Mouse (Mus musculus) thymus, adult 2 months (tissue): ENCODE data around the gene Zfp938. TPM values are rescaled to one million over a fixed set of nuclear protein-coding genes. Genes with fewer than 3 reads are reported as not detected.

Experiments
- DNase-seq: peaks from one replicate; pipeline ENCODE4 v3.0.0; 2021
- H3K27ac ChIP-seq: fragments of 200-500 bp; 2 replicates; pipeline ENCODE4 v1.5.1; 2012; ENCODE audit warnings: low read length, control low read depth; ENCODE audit not compliant: control insufficient read depth, insufficient read depth
- H3K27me3 ChIP-seq: fragments of 200-500 bp; 2 replicates; pipeline ENCODE4 v1.6.1; 2012; ENCODE audit warnings: mild to moderate bottlenecking, low read length, moderate library complexity, mixed read lengths; ENCODE audit not compliant: control insufficient read depth, insufficient read depth
- H3K36me3 ChIP-seq: fragments of 200-500 bp; 2 replicates; pipeline ENCODE4 v1.6.1; 2012; ENCODE audit warnings: mild to moderate bottlenecking, low read length, moderate library complexity; ENCODE audit not compliant: control insufficient read depth, insufficient read depth
- H3K4me1 ChIP-seq: fragments of 200-500 bp; replicated peaks from 2 replicates; pipeline ENCODE4 v1.6.1; 2012; ENCODE audit warnings: low read length; ENCODE audit not compliant: control insufficient read depth, insufficient read depth
- H3K4me3 ChIP-seq: fragments of 200-500 bp; 2 replicates; pipeline ENCODE4 v1.5.1; 2012; ENCODE audit warnings: mild to moderate bottlenecking, low read length, control low read depth, moderate library complexity; ENCODE audit not compliant: control insufficient read depth, insufficient read depth
- CTCF ChIP-seq: fragments of 200-500 bp; IDR thresholded peaks from 2 replicates; pipeline ENCODE4 v1.5.1; 2012; ENCODE audit warnings: mild to moderate bottlenecking, control low read depth, low read length, moderate library complexity, borderline replicate concordance; ENCODE audit not compliant: control insufficient read depth, poor library complexity, insufficient read depth; ENCODE audit errors: extremely low read depth
- POLR2A ChIP-seq: fragments of 200-500 bp; IDR thresholded peaks from 2 replicates; pipeline ENCODE4 v1.6.1; 2012; ENCODE audit warnings: mild to moderate bottlenecking, low read length, control low read depth, moderate library complexity; ENCODE audit not compliant: control insufficient read depth, poor library complexity, insufficient read depth; ENCODE audit errors: extremely low read depth
- WGBS: fragments of 180-500 bp; shearing (Covaris S2); methylation state at CpG from one replicate; pipeline ENCODE4 v1.1.7; 2018; 5-methylcytosine and 5-hydroxymethylcytosine counted together
- polyA plus RNA-seq: library from polyadenylated mRNA; depleted of rRNA; stranded (reverse); fragments of >200 nt; gene quantifications from 2 replicates; pipeline ENCODE4 v1.2.3, GENCODE M21; 2012; rRNA removed

The Zfp938 gene
- polyA plus RNA-seq: 0.69 and 1.1 TPM in 2 replicates

DNA sequence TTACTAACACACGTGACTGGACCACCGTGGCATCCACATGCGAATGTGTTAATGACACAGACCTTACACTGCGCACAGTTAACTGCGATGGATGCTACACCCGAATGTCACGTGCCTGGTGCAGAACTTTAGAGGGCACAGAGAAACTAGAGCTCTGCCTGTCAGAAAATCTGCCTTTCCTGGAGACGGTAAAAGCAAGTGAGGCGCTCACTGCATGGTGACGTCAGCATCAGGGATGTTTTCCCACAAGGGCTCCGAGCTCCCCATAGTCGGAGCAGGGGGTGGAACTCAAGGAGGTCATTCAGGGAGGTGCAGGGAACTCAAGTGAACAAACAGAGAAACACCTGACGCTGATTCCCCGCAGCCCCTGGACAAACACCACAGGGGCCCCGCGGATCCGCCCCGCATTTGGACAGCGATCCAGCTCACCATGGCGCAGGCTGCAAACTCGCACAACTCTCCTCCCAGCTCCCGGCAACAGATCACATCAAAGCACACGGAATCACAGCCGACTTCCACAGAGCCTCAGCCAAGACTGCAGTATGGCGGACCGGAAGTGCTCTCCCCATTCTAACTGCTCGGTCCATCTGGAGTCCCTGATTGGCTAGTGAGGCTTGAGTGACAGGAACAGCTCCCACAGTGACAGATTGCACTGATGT, at the start of gene Zfp938:
TSS of gene Zfp938 (minus strand) at position 539 of the 659 bp plus-strand sequence.
- H3K4me3 ChIP-seq: peak within 1 kb of the TSS; percentile 99
- TF ChIP-seq CTCF: no peak
- TF ChIP-seq POLR2A: no peak
- WGBS: 5% methylated on average over 27 of the region's 27 CpGs
- H3K27me3 ChIP-seq: no peaks in the 10 kb centered on the region
- peaks cover 2% of the 10 kb centered on the region; the same call in 1 of the 2 replicates for H3K4me1 ChIP-seq
- H3K27ac ChIP-seq: no peak within 1 kb of the TSS
- DNase-seq: peak; percentile 71
- H3K36me3 ChIP-seq: no peaks in the 10 kb centered on the region

DNA sequence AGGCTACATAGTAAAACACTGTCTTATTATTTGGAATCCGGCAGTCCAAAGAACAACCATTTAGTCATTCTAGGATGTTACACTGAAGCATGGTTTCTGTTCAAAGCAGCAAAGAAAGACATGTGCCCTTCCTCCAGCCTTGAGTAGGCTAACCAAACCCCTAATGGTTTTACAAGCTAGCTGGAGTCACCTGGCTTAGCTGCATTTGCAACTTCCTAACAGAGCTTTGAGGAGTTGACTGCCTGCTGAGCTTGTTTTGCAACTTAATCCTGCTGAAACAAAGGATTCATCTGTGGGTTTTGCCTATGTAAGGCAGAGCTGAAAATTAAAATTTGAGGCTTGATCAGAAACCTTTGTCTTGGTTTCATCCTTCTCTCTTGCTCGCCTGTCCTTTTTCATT, 16.3 kb upstream of the Zfp938 start:
- Histone ChIP-seq H3K4me1 (no peaks in the 10 kb centered on the region), H3K36me3 (no peaks in the 10 kb centered on the region), H3K4me3 (no peak overlapping the region), H3K27ac (no peak overlapping the region), H3K27me3 (no peaks in the 10 kb centered on the region)
- TF ChIP-seq POLR2A (no peak), CTCF (no peak)
- no peak for DNase-seq
- 88% methylated on average over 2 of the region's 2 CpGs for WGBS

DNA sequence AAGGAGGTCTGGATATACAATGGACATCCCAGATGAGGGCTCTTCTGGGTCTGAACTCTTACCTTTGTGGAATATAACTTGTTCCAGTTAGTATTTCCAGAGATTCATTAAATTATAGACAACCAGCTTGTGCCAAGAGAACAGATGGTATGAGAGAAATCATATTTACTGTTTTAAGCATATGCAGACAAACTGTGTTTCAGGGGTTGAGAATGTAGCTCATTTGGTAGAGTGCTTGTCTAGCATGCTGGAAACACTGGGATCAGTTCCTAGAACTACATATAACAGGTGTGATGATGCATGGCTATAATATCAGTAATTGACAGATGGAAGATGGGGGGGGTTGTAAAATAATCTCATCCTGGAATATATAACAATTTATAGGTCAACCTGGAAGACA, 3.9 kb upstream of the Zfp938 start:
- Histone ChIP-seq H3K36me3 (no peaks in the 10 kb centered on the region), H3K4me3 (no peak overlapping the region), H3K27ac (no peak overlapping the region), H3K4me1 (peaks cover 2% of the 10 kb centered on the region; the same call in 1 of the 2 replicates), H3K27me3 (no peaks in the 10 kb centered on the region)
- TF ChIP-seq POLR2A (no peak), CTCF (no peak)
- DNase-seq: no peak

DNA sequence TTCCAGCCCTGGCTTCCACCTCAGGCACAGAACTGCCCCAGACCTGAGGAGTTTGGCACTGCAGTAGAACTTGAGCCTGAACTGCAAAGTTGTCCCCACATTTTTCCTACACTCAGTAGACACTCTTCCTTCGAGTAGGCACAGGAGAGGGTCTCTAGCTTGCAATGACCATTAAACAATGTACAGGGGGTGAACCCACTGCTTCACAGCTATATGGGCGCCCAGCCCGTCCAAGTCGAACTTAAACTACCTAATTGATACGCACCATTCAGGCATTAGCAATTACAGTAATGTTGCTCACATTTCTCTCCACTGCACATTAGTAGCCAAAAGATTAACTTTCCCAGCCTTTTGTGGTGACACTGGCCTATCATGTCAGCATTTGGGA, 315 bp upstream of the Zfp938 start:
- WGBS: 84% methylated on average over 5 of the region's 5 CpGs
- TF ChIP-seq CTCF (no peak), POLR2A (no peak)
- Histone ChIP-seq H3K27me3 (no peaks in the 10 kb centered on the region), H3K4me1 (peaks cover 2% of the 10 kb centered on the region; the same call in 1 of the 2 replicates), H3K36me3 (no peaks in the 10 kb centered on the region), H3K4me3 (peak overlapping the region; percentile 99), H3K27ac (no peak overlapping the region)
- DNase-seq: no peak

DNA sequence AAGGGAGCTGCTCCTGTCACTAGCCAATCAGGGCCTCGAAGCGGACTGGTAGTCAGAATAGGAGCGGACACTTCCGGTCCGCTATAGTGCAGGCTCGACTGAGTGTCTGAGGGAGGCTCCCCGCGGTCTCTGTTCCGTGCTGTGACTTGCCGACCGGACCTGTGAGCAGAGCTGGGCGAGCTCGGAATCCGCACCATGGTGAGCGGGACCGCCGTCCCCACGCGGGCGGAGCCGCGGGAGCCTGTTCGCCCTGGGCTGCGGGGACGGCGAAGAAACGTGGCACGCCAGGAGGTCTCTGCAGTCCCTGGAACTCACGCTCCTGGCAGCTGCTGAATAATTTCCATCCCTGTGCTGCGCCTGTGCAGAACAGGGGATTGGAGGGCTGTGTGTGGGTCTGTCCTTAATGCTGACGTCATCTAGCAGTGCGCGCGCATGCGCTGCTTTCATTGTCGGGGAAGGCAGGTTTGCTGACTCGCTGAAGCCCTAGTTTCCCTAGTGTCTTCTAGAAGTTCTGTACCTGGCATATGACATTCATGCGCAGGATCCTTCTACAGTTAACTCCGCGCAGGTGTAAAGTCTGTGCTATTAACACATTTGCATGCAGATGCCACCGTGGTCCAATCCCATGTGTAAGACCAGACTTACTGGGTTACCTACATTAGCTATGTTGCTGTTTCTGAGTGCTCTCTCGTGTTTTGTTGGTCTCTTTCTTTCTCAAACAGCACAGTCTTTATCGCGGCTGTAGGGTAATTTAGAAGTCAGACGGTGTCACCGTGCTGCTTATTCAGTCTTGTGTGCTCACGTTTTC, 62.6 kb downstream of the Zfp938 start:
- TF ChIP-seq CTCF: 0 out of 2 replicates have a peak, but pooled peaks have one; percentile 20
- no peak for TF ChIP-seq POLR2A

More for the DNA sequence above, 62.6 kb downstream of the Zfp938 start:
- peak overlapping the region; percentile 60 for H3K4me3 ChIP-seq
- 0 out of 2 replicates have a peak, but pooled peaks cover 2% of the 10 kb centered on the region for H3K4me1 ChIP-seq
- no peaks in the 10 kb centered on the region for H3K36me3 ChIP-seq
- DNase-seq: peak; percentile 49
- H3K27ac ChIP-seq: no peak overlapping the region
- 7% methylated on average over 47 of the region's 47 CpGs for WGBS
- H3K27me3 ChIP-seq: no peaks in the 10 kb centered on the region

Other genes starting within 250 kb of the Zfp938 start
- 3.5 and 5.4 TPM in 2 replicates for gene Zfp873, start 193.2 kb downstream of the Zfp938 start, polyA plus RNA-seq
- gene BC024063, start 157.9 kb downstream of the Zfp938 start, polyA plus RNA-seq: 0.11 TPM in 2 replicates
- gene AU041133, start 113.3 kb downstream of the Zfp938 start, polyA plus RNA-seq: 0.35 and 0.45 TPM in 2 replicates
- not detected in 2 replicates for gene 4932415D10Rik, start 75.3 kb upstream of the Zfp938 start, polyA plus RNA-seq
- 0.18 and 0.46 TPM in 2 replicates for gene Gm4924, start 113.0 kb upstream of the Zfp938 start, polyA plus RNA-seq